ENCODE assay signal across 29 mouse cellular contexts in the genomic region with DNA sequence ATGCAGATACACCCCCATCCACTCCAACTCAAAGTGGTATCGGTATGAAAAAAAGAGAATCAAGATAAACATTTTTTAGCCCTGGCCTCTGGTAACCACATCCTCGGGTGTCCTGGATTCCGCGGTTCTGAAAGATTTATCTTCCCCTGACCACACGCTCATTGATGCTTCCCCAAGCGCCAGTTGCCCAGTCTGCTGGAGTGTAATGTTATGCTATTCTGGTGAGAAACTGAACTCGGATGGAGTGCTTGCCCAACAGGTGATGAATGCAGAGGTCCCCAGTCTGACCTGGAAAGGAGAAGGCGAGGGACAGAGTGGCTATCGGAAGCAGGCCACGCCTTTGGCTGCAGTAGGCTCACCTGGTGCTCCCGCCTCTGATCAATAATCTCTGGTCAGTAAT. TPM values are rescaled to one million over a fixed set of nuclear protein-coding genes. Genes with fewer than 3 reads are reported as not detected.
DNase-seq lines count a peak whose midpoint lies in the region; ATAC-seq and TF ChIP-seq lines count a peak whose summit lies in the region.
"Had no signal": no experiment of that assay in that cellular context is flagged by ENCODE, and none has a peak within 500 bp of the region (broad histone marks: within the 10 kb centered on the region; RNA-seq: fewer than 3 reads in every experiment).

No protein-coding gene starts in this region.

- peaks cover 24% of the 10 kb centered on the region for H3K4me1 ChIP-seq in forebrain, embryonic 12.5 days
- peaks cover 30% of the 10 kb centered on the region for H3K4me1 ChIP-seq in midbrain, embryonic 15.5 days

- H3K27me3 ChIP-seq in forebrain, embryonic 12.5 days, result peaks cover 35% of the 10 kb centered on the region
- 0 out of 2 replicates have a peak, but pooled peaks cover under 1% of the 10 kb centered on the region for H3K27me3 ChIP-seq in midbrain, embryonic 15.5 days (replicated peaks)

- H3K4me2 ChIP-seq in forebrain, embryonic 12.5 days, result no peak overlapping the region
- H3K4me2 ChIP-seq in midbrain, embryonic 15.5 days, result no peak overlapping the region
- H3K4me2 ChIP-seq: embryonic facial prominence, embryonic 13.5 days; heart, embryonic 12.5 days; heart, embryonic 15.5 days; hindbrain, embryonic 14.5 days had no signal

- no peaks in the 10 kb centered on the region for H3K9me3 ChIP-seq in forebrain, embryonic 12.5 days
- no peaks in the 10 kb centered on the region for H3K9me3 ChIP-seq in midbrain, embryonic 15.5 days
- H3K9me3 ChIP-seq: embryonic facial prominence, embryonic 10.5 days; embryonic facial prominence, embryonic 13.5 days; G1E; heart, embryonic 12.5 days; heart, embryonic 15.5 days had no signal

- no peak for TF ChIP-seq CTCF in left cerebral cortex, adult 2 months (IDR thresholded peaks at IDR 0.05)

- intact Hi-C loops in left cerebral cortex, adult 2 months (cut with DNase I), result no loop called here
- intact Hi-C loops in left cerebral cortex, postnatal 4 days (cut with DNase I), result no loop called here

- peak; percentile 5 for DNase-seq in gastrocnemius, postnatal 25 days
- DNase-seq in gastrocnemius, postnatal 4 days (ENCODE audit: low spot score in 2 of 2), result no peak
- DNase-seq in left cerebral cortex, adult 2 months (ENCODE audit: extremely low spot score in 1 of 2, low spot score in 2 of 2), result no peak
- DNase-seq in left cerebral cortex, postnatal 4 days, result no peak
- DNase-seq in 416B (ENCODE audit: low read depth), result peak; percentile 41
- DNase-seq: adrenal gland, postnatal 10 days; adrenal gland, postnatal 36 days; cerebellum, adult 18-20 months; cerebellum, adult 9-10 months; embryo, embryonic 11 days; forebrain, postnatal 0 days; heart, adult 18-20 months; heart, postnatal 10 days; heart, postnatal 36 days had no signal

- H3K36me3 ChIP-seq in forebrain, embryonic 12.5 days (replicated peaks), result no peaks in the 10 kb centered on the region
- H3K36me3 ChIP-seq in midbrain, embryonic 15.5 days (replicated peaks), result no peaks in the 10 kb centered on the region
- H3K36me3 ChIP-seq: embryonic facial prominence, embryonic 10.5 days; embryonic facial prominence, embryonic 13.5 days; G1E; heart, embryonic 12.5 days; heart, embryonic 15.5 days had no signal

- H3K9ac ChIP-seq in forebrain, embryonic 12.5 days, result no peak overlapping the region
- H3K9ac ChIP-seq in midbrain, embryonic 15.5 days, result no peak overlapping the region
- H3K9ac ChIP-seq: embryonic facial prominence, embryonic 13.5 days; forebrain, postnatal 0 days; heart, embryonic 12.5 days; heart, embryonic 15.5 days; hindbrain, embryonic 14.5 days had no signal

- ATAC-seq in hematopoietic stem cell, adult 5-6 weeks (replicated peaks in 1 of 2; ENCODE audit: insufficient read depth in 1 of 2, low FRiP score in 2 of 2, low TSS enrichment in 1 of 2, low read depth in 1 of 2, poor library complexity in 2 of 2, severe bottlenecking in 2 of 2), result peak; percentile 63 to 66; a peak in 3 of 4 replicates
- no peak for ATAC-seq in forebrain, embryonic 12.5 days (ENCODE audit: low FRiP score)
- ATAC-seq in midbrain, embryonic 15.5 days (replicated peaks), result no peak
- ATAC-seq: forebrain, embryonic 14.5 days; forebrain, postnatal 0 days; hindbrain, postnatal 0 days; inflammation-experienced regulatory T-cells, adult 6 months; intestine, embryonic 16.5 days; Patski had no signal

- WGBS in forebrain, embryonic 12.5 days, result 84% methylated on average over 11 of the region's 11 CpGs
- WGBS in midbrain, embryonic 15.5 days, result 84% methylated on average over 11 of the region's 11 CpGs

- H3K4me3 ChIP-seq in left cerebral cortex, adult 2 months, result peak overlapping the region; percentile 17
- no peak overlapping the region for H3K4me3 ChIP-seq in forebrain, embryonic 12.5 days (replicated peaks)
- H3K4me3 ChIP-seq in midbrain, embryonic 15.5 days, result no peak overlapping the region
- H3K4me3 ChIP-seq: embryonic facial prominence, embryonic 10.5 days; embryonic facial prominence, embryonic 13.5 days; erythroblast, embryonic 14.5 days; heart, embryonic 12.5 days; heart, embryonic 15.5 days had no signal

- H3K27ac ChIP-seq in left cerebral cortex, adult 2 months, result peak overlapping the region; percentile 63
- no peak overlapping the region for H3K27ac ChIP-seq in forebrain, embryonic 12.5 days
- H3K27ac ChIP-seq in midbrain, embryonic 15.5 days, result no peak overlapping the region
- H3K27ac ChIP-seq: embryonic facial prominence, embryonic 10.5 days; embryonic facial prominence, embryonic 13.5 days; heart, embryonic 15.5 days; hindbrain, embryonic 14.5 days; hindbrain, postnatal 0 days had no signal

RNA-seq across cellular contexts. Expression of a gene that starts 3.4 kb away (rescaled TPM):
- total RNA-seq in gastrocnemius, postnatal 25 days (2021), result 1 to 10 TPM; 4.0 to 6.7 TPM
- total RNA-seq in gastrocnemius, postnatal 4 days (2021), result 10 to 100 TPM in 1 of 2 experiments, 1 to 10 TPM in 1; 9.3 to 10.4 TPM
- 10 to 100 TPM; 93.7 to 95.4 TPM for total RNA-seq in left cerebral cortex, adult 2 months (2021)
- 10 to 100 TPM; 44.1 to 44.6 TPM for total RNA-seq in left cerebral cortex, postnatal 4 days (2021)
- total RNA-seq in hematopoietic stem cell, adult 5-6 weeks (2017), result 0.06 TPM in 1 of 2 replicates, not detected in the other
- 3.6 TPM in 2 replicates for polyA plus RNA-seq in forebrain, embryonic 12.5 days (2016; fragmentation: Nextera tagmentation; extraction: Ambion mirVana)
- 12.7 and 13.4 TPM in 2 replicates for polyA plus RNA-seq in midbrain, embryonic 15.5 days (2015; fragmentation: Nextera tagmentation; extraction: Ambion mirVana)
- polyA plus RNA-seq: G1E had no signal

Comparison
In these comparisons a context has a peak if more than half of its experiments do, and no peak if none do; other contexts are left out.
1. DNase-seq: peak in gastrocnemius, postnatal 25 days (single experiment) and 416B (single experiment); none in gastrocnemius, postnatal 4 days (0 of 2), left cerebral cortex, adult 2 months (0 of 2) and left cerebral cortex, postnatal 4 days (single experiment).
2. ATAC-seq: peak in hematopoietic stem cell, adult 5-6 weeks (2 of 2); none in forebrain, embryonic 12.5 days (single experiment) and midbrain, embryonic 15.5 days (single experiment).